Mouse (Mus musculus): ENCODE data around the gene Ccdc91. TPM values are rescaled to one million over a fixed set of nuclear protein-coding genes. Genes with fewer than 3 reads are reported as not detected.

The Ccdc91 gene
- polyA plus RNA-seq, 1 experiment: 2.1 TPM

DNA sequence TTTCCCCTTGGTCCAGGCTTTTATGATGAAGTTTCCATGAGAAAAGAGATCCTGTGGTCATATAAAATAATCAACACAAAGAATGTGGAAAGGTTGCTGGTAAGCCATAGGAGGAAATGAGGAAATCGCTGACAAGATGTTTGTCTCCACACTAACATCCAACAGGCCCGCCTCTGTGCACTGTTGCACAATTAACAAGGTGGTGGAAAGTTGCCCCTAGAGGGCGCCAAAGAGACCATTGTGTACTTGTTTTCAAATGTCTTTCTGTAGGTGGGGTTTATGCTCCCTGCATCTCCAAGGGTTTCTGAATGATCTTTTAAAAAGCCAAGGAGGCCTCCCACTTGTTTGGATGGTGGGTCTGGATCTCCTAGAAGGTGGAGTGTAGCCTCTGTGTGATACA is 188.7 kb downstream of the Ccdc91 start:
- no peak for TF ChIP-seq FLI1 (IDR thresholded peaks at IDR 0.05; ENCODE audit: low read length)
- TF ChIP-seq GATA1 (IDR thresholded peaks at IDR 0.05; ENCODE audit: borderline replicate concordance, low read length): no peak
- Histone ChIP-seq H3K9me3 (peaks cover 7% of the 10 kb centered on the region; the same call in 1 of the 2 replicates), H3K36me3 (replicated peaks; ENCODE audit: low read length) (no peaks in the 10 kb centered on the region), H3K4me3 (replicated peaks) (no peak overlapping the region), H3K4me1 (peaks cover 22% of the 10 kb centered on the region), H3K27me3 (replicated peaks) (peaks cover 7% of the 10 kb centered on the region)

DNA sequence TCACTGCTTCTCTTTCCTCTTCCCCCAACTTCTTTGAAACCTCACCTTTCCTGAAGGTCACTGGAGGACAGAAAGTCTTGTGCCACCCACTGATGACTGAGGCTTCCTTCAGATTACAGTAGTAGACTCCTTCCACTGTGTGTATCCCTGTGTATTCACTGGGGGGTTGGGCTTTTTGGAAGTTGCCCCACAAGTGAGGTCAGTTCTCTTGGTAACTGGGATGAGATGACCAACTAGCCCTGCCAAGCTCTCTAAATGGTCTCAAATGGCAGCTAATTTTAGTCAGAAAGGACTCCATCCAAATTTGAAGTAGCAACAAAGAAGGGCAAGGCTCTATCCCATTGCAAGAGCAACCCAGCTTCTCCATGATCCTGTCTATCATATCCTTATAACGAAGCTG is 195.7 kb downstream of the Ccdc91 start:
- H3K4me1 ChIP-seq: peaks cover 3% of the 10 kb centered on the region; the same call in 1 of the 2 replicates
- no peak overlapping the region for H3K4me3 ChIP-seq (replicated peaks)
- H3K9me3 ChIP-seq: no peaks in the 10 kb centered on the region
- no peaks in the 10 kb centered on the region for H3K36me3 ChIP-seq (replicated peaks; ENCODE audit: low read length)
- peaks cover 30% of the 10 kb centered on the region for H3K27me3 ChIP-seq (replicated peaks)
- TF ChIP-seq FLI1 (IDR thresholded peaks at IDR 0.05; ENCODE audit: low read length) (no peak), GATA1 (IDR thresholded peaks at IDR 0.05; ENCODE audit: borderline replicate concordance, low read length) (no peak)

DNA sequence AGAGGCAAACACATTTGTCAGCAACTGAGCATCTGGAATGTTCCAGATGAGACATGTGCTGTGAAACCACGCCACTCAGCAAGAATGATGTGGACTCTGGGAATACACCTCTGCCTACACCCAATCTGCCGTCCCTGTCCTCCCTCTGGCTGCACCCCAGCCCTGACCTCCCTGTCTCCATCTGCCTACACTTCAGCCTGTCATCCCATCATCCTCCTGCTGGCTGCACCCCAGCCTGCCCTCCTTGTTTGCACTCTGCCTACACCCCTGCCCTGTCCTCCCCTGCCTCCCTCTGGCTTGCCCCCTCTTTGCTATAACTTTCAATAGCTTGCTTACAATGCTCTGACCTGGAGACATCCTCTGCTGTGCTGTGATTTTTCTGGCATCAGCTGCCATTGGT is 196.9 kb downstream of the Ccdc91 start:
- H3K36me3 ChIP-seq (replicated peaks; ENCODE audit: low read length): no peaks in the 10 kb centered on the region
- H3K9me3 ChIP-seq: no peaks in the 10 kb centered on the region
- H3K4me1 ChIP-seq: no peaks in the 10 kb centered on the region
- TF ChIP-seq GATA1 (IDR thresholded peaks at IDR 0.05; ENCODE audit: borderline replicate concordance, low read length): no peak
- no peak for TF ChIP-seq FLI1 (IDR thresholded peaks at IDR 0.05; ENCODE audit: low read length)
- H3K4me3 ChIP-seq (replicated peaks): peak overlapping the region; percentile 60
- peaks cover 34% of the 10 kb centered on the region for H3K27me3 ChIP-seq (replicated peaks)

DNA sequence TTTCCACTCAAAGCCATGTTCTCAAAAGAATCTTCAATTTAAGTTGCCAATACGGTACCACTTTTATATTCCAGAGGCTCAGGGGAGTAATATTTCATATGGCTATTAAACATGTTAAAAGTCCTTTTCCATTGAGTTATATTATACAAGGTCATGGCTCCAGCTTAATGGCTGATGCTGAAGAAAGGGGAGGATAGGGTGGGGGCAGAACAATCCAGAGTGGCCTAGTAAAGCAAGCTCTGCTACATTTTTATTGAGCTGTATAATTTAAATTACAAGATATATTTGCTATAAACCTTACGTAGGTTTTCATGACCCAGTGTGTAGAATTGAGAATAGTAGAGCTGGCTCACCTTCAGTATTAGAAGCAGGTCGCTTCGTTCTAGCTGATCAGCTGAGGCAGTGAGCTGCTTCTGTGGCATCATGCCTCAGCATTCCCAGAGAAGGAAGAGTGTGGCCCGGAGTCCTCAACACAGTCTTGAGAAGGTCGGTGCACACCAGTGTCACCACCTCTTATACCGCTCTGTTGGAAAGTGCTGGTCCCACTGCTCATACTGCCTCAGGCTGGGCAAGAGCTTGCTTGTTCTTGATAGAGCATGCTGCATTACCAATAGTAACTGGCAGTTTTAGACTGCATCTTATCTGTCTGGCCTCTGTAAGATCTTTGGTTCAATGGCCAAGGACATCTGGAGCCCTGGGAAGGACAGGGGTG is 199.6 kb downstream of the Ccdc91 start:
- Histone ChIP-seq H3K36me3 (replicated peaks; ENCODE audit: low read length) (no peaks in the 10 kb centered on the region), H3K27me3 (replicated peaks) (peaks cover 33% of the 10 kb centered on the region), H3K4me1 (no peaks in the 10 kb centered on the region), H3K4me3 (replicated peaks) (no peak overlapping the region), H3K9me3 (no peaks in the 10 kb centered on the region)
- TF ChIP-seq FLI1 (IDR thresholded peaks at IDR 0.05; ENCODE audit: low read length) (no peak), GATA1 (IDR thresholded peaks at IDR 0.05; ENCODE audit: borderline replicate concordance, low read length) (no peak)

DNA sequence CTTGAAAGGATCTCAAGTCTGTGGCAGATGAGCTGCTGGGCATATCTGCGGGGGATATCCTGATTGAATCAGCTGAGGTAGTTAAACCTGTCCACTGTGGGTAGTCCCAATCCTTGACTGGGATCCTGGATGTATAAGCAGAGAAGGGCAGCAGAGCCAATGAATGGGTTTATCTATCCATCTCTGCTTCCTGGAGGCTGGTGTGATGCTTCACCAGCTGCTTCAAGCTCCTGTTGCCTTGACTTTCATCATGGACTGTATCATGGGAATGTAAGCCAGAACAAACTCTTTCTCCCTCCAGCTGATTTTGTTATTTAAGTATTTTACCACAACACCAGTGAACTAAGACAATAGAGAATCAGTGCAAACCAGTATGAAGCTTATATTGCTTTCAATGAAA is 200.6 kb downstream of the Ccdc91 start:
- no peak for TF ChIP-seq FLI1 (IDR thresholded peaks at IDR 0.05; ENCODE audit: low read length)
- Histone ChIP-seq H3K9me3 (no peaks in the 10 kb centered on the region), H3K36me3 (replicated peaks; ENCODE audit: low read length) (no peaks in the 10 kb centered on the region), H3K27me3 (replicated peaks) (peaks cover 30% of the 10 kb centered on the region), H3K4me1 (no peaks in the 10 kb centered on the region), H3K4me3 (replicated peaks) (no peak overlapping the region)

Other genes with a start within 250 kb of the Ccdc91 start
- gene Pthlh, start 211.6 kb upstream of the Ccdc91 start, polyA plus RNA-seq (2012; ENCODE audit: insufficient read depth, low replicate concordance): not detected in 2 replicates

Data from megakaryocyte, embryonic 14.5 days (primary cell).